Mouse (Mus musculus) NIH3T3 (cell line): ENCODE data around the gene Gstm5.
"Not testable (repeated sequence)": the region's sequence is repeated elsewhere in the genome, so short reads cannot be mapped to it uniquely, and the experiment has no call there.

ENCODE experiments used
- DNase-seq: peaks from one replicate; pipeline ENCODE4 v3.0.0-alpha.2; 2012; ENCODE audit warnings: low read depth

Gstm5 gene

GRCm38 (mm10) chr3:107873335-107874251 is 22.0 kb upstream of the Gstm5 start:
- no peak for DNase-seq

DNA sequence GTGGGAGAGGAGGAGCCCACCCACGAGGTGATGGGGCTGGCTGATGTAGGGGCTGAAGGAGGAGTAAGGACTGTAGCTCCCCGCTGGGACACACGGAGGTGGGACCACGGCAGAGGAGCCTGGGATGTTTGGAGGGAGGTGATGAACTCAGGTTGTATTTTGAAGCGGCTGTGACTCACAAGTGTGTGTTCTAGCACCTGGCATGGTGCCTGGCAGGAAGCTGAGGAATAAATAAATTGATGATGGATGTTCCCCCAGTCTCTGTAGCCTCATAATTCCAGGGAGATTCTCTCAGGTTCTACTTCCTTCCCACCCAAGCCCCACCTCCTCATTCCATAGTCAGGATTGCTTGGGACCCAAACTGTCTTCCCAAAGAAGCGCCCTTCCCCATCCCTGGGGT is 20.4 kb upstream of the Gstm5 start:
- DNase-seq = peak; percentile 72

GRCm38 (mm10) chr3:107877005-107877404 is 18.6 kb upstream of the Gstm5 start, which contains the start of gene Eps8l3:
Eps8l3 (plus strand) TSS chr3:107877229.
- DNase-seq = no peak

DNA sequence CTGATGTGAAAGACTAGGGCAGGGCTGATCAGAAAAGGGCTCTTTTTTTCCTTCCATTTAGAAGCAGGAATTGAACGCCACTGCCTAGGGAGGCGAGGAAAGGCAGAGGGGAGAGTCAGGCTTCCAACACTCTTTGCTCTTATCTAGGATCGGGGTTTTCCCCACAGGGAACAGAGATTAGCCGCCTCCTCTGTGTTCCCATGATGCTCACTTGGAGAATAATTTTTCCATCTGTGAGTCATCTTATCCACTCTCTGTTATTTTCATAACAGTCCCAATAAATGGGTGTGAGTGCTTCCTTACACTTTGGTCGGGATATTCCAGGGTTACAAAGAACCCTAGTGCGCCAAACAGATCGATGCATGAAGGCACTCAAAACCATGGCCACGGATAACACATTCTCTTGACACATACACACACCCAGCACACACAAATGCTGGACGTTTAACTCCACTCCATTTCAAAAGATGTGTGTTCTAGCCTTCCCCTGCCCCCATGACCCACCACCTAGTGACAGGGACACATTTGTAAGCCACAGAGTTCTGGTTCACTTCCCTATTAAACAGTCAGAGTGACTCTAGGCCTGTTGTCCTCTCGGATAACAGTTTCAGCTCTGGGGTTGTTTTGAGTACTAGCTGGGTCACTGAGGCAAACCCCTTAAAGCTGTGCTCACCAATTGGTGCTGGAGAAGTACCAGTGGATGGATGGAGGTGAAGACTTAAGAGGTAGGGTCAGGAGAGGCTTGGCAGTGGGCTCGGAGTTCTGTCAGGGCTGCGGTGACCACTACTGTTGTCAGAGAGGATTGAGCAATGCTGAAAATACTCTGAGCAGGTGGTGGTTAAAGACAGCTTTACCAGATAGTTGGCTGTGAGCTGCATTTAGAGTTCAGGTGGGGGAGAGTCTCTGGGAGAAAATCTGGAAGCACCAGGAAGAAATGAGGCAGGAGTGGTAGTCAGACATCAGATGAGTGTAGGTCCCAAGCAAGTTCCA is 17.6 kb upstream of the Gstm5 start:
- peak; percentile 51 for DNase-seq

DNA sequence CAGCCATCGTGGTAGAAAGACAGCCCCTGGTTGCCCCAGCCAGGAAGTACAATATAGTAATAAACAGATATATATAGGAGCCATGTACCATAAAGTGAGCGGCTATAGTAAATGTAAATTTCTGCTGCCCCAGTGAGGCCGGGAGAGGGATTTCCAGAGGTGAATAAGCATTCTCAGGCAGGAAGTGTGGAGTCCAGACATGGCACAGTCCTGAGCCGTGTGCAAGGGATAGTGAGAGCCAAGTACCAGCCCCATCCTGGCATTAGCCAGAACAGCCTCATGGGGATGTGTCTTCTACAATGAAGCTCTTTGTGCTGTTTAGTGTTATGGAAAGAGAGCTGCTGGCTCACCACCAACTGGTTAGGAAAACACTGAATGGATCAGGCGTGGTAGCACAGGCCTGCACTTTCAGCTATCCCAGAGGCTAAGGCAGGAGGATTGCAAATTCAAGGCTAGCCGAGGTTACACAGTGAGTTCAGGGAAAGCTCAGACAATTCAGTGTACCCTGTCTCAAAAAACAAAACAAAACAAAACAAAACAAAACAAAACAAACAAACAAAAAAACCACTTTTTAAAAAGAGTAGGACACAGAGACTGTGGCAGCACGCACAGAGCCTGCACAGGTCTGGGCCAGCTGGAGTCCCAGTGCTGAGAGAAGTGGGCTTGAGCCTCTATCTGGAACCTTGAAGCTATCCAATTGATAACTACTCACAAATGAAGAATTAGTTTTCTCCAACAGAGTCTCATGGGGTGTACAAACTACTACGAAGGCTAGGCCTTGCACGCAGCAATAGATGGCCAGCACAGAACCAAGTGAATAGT is 7.7 kb upstream of the Gstm5 start:
- DNase-seq = peak; percentile 94

- DNase-seq = not testable (repeated sequence)
Measured at GRCm38 (mm10) chr3:107889236-107889635, 6.4 kb upstream of the Gstm5 start.

- no peak for DNase-seq
Measured at GRCm38 (mm10) chr3:107895194-107895719, 364 bp upstream of the Gstm5 start.

DNA sequence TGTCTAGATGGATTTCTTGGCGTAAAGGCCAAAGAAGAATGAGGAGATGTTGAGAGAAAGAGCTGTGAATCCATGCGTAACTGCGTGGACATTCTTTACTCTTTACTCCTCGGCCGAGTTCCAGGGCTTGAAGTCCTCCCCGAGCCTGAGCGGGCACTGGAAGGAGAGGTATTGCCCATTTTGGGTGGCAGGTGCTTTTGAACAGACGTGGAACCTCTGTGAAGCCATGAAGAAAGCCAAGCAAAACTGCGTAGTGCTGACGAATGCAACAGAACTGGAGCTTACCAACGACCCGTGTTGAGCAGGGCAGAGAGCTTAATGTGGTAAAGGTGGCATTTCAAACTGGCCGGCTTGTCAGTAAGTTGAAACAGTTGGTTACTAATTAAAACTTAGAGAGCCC is 3.1 kb downstream of the Gstm5 start:
- DNase-seq = no peak

GRCm38 (mm10) chr3:107900955-107901673 is 5.5 kb downstream of the Gstm5 start:
- DNase-seq = no peak

- DNase-seq = no peak
Measured at GRCm38 (mm10) chr3:107905942-107906341, 10.3 kb downstream of the Gstm5 start.

DNA sequence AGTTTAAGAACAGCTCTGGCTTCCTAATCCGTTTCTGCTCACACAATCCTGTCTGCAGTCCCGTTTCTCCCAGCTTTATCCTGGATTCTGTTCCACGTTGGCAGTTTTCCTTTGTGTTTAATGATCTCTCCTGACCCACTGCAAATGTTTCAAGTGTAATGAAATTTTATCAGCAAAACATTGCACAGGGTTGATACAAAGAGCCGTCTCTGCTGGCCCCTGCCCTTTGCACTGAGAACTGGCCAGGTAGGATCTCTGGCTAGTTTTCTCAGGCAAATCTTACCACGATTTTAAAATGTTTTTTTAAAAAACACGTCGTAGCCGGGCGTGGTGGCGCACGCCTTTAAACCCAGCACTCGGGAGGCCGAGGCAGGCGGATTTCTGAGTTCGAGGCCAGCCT is 21.1 kb downstream of the Gstm5 start:
- DNase-seq = no peak

DNA sequence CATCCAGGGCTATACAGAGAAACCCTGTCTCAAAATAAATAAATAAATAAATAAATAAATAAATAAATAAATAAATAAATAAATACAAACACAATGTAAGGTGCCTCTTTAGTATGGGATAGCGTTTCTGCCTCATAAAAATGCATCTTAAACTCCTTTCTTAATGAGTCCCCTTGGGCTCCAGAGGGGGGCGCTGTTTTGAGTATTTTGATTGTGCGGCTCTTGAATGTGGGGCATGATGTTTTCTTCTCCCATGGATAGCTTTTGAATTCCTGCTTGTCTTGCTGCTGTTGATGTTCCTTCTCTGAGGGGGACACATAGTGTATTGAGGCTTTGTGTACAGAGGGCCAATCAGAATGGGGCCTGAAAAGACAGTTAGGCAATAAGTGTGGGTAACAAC is 21.5 kb downstream of the Gstm5 start:
- no peak for DNase-seq

- peak; percentile 87 for DNase-seq
Measured at GRCm38 (mm10) chr3:107917783-107918408, 22.3 kb downstream of the Gstm5 start.

DNA sequence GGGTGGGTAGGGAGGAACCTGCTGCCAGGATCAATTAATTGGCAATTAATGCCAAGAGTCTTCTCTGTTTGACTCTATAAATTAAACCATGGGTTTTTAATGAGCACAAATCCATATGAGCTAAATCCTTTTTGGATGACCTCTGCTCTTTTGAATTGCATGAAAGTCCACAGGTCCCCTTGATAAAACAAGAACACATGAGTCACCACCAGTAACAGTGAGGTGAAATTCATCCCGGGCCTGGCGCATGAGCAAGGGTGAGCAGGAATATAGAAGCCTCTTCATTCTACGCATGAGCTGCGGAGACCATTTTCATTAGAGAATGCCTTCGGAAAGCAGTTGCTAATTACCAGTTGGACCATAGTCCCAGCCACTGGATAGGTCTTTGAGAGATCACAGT is 24.7 kb downstream of the Gstm5 start:
- DNase-seq = no peak

GRCm38 (mm10) chr3:107925335-107925734 is 29.7 kb downstream of the Gstm5 start:
- no peak for DNase-seq

DNA sequence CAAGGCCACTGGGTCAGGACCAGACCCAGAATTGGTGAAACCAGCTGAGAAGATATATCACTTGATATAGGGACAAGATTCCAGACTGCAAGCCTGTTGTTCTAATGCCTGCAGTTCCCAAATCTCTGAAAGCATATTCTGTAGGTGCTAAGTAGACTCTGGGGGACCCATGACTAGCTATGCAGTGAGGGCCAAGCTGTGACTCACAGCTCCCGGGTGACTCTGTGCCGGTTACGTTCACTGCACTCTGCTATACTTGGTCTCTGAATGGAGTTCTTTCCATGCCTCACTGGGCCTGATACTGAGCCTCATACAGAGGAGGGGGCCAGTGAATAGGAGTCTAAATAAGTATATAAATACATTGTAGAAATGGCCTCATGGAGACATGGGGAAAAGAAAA is 32.2 kb downstream of the Gstm5 start:
- DNase-seq = peak; percentile 73

- DNase-seq = no peak
Measured at GRCm38 (mm10) chr3:107928691-107929090, 33.1 kb downstream of the Gstm5 start.

- peak; percentile 40 for DNase-seq
Measured at GRCm38 (mm10) chr3:107929243-107929642, 33.6 kb downstream of the Gstm5 start.

GRCm38 (mm10) chr3:107929731-107930130 is 34.1 kb downstream of the Gstm5 start:
- no peak for DNase-seq

DNA sequence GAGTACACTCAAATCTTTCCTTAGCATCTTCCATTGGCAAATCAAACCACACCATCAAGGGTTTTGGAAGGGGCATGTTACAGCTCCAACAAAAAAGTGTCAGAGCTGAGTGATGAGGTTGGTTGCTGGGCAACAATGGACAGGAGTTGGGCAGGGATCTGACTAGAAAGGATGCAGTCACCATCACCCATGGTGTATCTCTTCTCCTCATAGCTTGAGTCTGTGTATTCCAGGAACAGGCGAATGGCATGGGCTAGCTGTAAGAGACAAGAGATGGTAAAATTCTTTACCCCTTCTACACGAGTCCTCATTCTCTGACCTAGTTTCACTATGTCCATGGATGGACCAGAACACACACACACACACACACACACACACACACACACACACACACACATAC is 35.5 kb downstream of the Gstm5 start:
- DNase-seq = no peak
